Mouse (Mus musculus) CH12.LX (cell line): ENCODE results near the gene Ndufb3.

Experiments
- CTCF ChIP-seq, 2 experiments: IDR thresholded peaks in 1 of 2; conservative IDR thresholded peaks in 1 of 2; 2 replicates each; pipeline ENCODE4 v1.5.1; 2011 to 2012; ENCODE audit warnings: low read depth in 2 of 2, low read length in 2 of 2, improper control_type of control experiment in 1 of 2, inconsistent platforms in 1 of 2, mild to moderate bottlenecking in 1 of 2, moderate library complexity in 1 of 2
- USF2 ChIP-seq: conservative IDR thresholded peaks from 2 replicates; pipeline ENCODE4 v1.6.1; 2011; ENCODE audit warnings: low read depth, low read length, improper control_type of control experiment

DNA sequence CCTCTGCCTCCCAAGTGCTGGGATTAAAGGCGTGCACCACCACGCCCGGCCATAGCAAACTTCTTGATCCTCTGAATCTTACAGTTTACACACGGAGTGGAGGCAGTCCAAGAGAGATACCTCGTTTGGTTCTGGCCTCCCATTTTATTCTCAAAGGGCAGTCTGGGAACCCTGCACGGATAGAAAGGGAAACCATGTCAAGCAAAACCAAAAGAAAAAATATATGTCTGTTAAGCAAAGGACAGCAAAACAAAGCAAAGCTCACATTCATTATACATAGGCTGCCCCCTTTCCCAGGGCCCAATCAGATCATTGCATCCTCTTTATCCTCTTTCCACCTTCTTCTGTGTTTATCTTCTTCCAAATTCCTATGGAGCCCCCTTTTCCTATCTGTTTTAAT is 27.6 kb downstream of the Ndufb3 start:
- TF ChIP-seq CTCF (conservative IDR thresholded peaks at IDR 0.05 in 1 of 2, IDR thresholded peaks at IDR 0.05 in 1 of 2; ENCODE audit: low read depth in 2 of 2, low read length in 2 of 2): no peak
- TF ChIP-seq USF2: no peak
